ENCODE assay signal across 9 mouse cellular contexts in genomic region chr16:95342030-95342429, GRCm38 (mm10).
DNase-seq lines count a peak whose midpoint lies in the region; ATAC-seq lines count a peak whose summit lies in the region.
"Had no signal": no experiment of that assay in that cellular context is flagged by ENCODE, and none has a peak within 500 bp of the region (broad histone marks: within the 10 kb centered on the region; RNA-seq: fewer than 3 reads in every experiment).

No protein-coding gene starts in this region.

- peak overlapping the region; percentile 47; the same call in 1 of the 2 replicates for H3K4me2 ChIP-seq in embryonic facial prominence, embryonic 13.5 days
- 0 out of 2 replicates have a peak overlapping the region, but pooled peaks have one; percentile 49 for H3K4me2 ChIP-seq in intestine, embryonic 15.5 days (replicated peaks)
- no peak overlapping the region for H3K4me2 ChIP-seq in intestine, embryonic 16.5 days (ENCODE audit: low read depth, low read length)

- WGBS in embryonic facial prominence, embryonic 13.5 days = 70% methylated on average over 8 of the region's 8 CpGs
- 68% methylated on average over 8 of the region's 8 CpGs for WGBS in embryonic facial prominence, embryonic 10.5 days
- 73% methylated on average over 8 of the region's 8 CpGs for WGBS in intestine, embryonic 15.5 days
- 71% methylated on average over 8 of the region's 8 CpGs for WGBS in intestine, embryonic 16.5 days

- DNase-seq in embryonic facial prominence, embryonic 10.5 days (ENCODE audit: low spot score) = no peak
- DNase-seq in CD4-positive, CD25-positive, alpha-beta regulatory T cell, adult 2 months (ENCODE audit: low read depth, low spot score) = peak; percentile 61
- DNase-seq in induced T-regulatory cell, adult 2 months (ENCODE audit: low read depth) = peak; percentile 70
- DNase-seq in cerebellum, adult 18-20 months = no peak
- no peak for DNase-seq in left cerebral cortex, adult 8-10 months (ENCODE audit: low spot score in 2 of 2)

- no peaks in the 10 kb centered on the region for H3K9me3 ChIP-seq in embryonic facial prominence, embryonic 13.5 days
- H3K9me3 ChIP-seq in embryonic facial prominence, embryonic 10.5 days = no peaks in the 10 kb centered on the region
- H3K9me3 ChIP-seq in intestine, embryonic 15.5 days = no peaks in the 10 kb centered on the region
- no peaks in the 10 kb centered on the region for H3K9me3 ChIP-seq in intestine, embryonic 16.5 days (ENCODE audit: control insufficient read depth, low read length)
- H3K9me3 ChIP-seq: midbrain, embryonic 13.5 days had no signal

- no peak overlapping the region for H3K4me3 ChIP-seq in embryonic facial prominence, embryonic 13.5 days
- no peak overlapping the region for H3K4me3 ChIP-seq in embryonic facial prominence, embryonic 10.5 days
- no peak overlapping the region for H3K4me3 ChIP-seq in intestine, embryonic 15.5 days (replicated peaks)
- no peak overlapping the region for H3K4me3 ChIP-seq in intestine, embryonic 16.5 days (ENCODE audit: low read length)

- H3K4me1 ChIP-seq in embryonic facial prominence, embryonic 13.5 days = peaks cover 19% of the 10 kb centered on the region
- peaks cover 19% of the 10 kb centered on the region for H3K4me1 ChIP-seq in embryonic facial prominence, embryonic 10.5 days
- H3K4me1 ChIP-seq in intestine, embryonic 15.5 days (replicated peaks) = peaks cover 8% of the 10 kb centered on the region; the same call in 1 of the 2 replicates
- H3K4me1 ChIP-seq in intestine, embryonic 16.5 days (ENCODE audit: control insufficient read depth, insufficient read depth, low read length) = no peaks in the 10 kb centered on the region; the same call in 1 of the 2 replicates

- ATAC-seq in embryonic facial prominence, embryonic 13.5 days (ENCODE audit: insufficient number of reproducible peaks, insufficient read depth, low FRiP score, low TSS enrichment, low read depth) = no peak
- 0 out of 2 replicates have a peak, but pooled peaks have one; percentile 9 for ATAC-seq in intestine, embryonic 15.5 days
- ATAC-seq in intestine, embryonic 16.5 days = no peak

- H3K27me3 ChIP-seq in embryonic facial prominence, embryonic 13.5 days = peaks cover 15% of the 10 kb centered on the region
- peaks cover 28% of the 10 kb centered on the region for H3K27me3 ChIP-seq in embryonic facial prominence, embryonic 10.5 days (replicated peaks; ENCODE audit: low read depth, poor library complexity, severe bottlenecking)
- H3K27me3 ChIP-seq in intestine, embryonic 15.5 days (replicated peaks) = no peaks in the 10 kb centered on the region
- H3K27me3 ChIP-seq in intestine, embryonic 16.5 days (replicated peaks; ENCODE audit: control insufficient read depth, insufficient read depth, low read length) = no peaks in the 10 kb centered on the region

- H3K9ac ChIP-seq in embryonic facial prominence, embryonic 13.5 days = no peak overlapping the region
- H3K9ac ChIP-seq in intestine, embryonic 15.5 days = no peak overlapping the region
- H3K9ac ChIP-seq in intestine, embryonic 16.5 days (ENCODE audit: low read depth, low read length) = no peak overlapping the region

- H3K36me3 ChIP-seq in embryonic facial prominence, embryonic 13.5 days = no peaks in the 10 kb centered on the region
- H3K36me3 ChIP-seq in embryonic facial prominence, embryonic 10.5 days (replicated peaks) = no peaks in the 10 kb centered on the region
- H3K36me3 ChIP-seq in intestine, embryonic 15.5 days = no peaks in the 10 kb centered on the region
- no peaks in the 10 kb centered on the region for H3K36me3 ChIP-seq in intestine, embryonic 16.5 days (ENCODE audit: control insufficient read depth, insufficient read depth, low read length)
- H3K36me3 ChIP-seq: midbrain, embryonic 13.5 days had no signal

- no peak overlapping the region for H3K27ac ChIP-seq in embryonic facial prominence, embryonic 13.5 days
- H3K27ac ChIP-seq in embryonic facial prominence, embryonic 10.5 days (replicated peaks) = no peak overlapping the region
- H3K27ac ChIP-seq in intestine, embryonic 15.5 days = no peak overlapping the region
- no peak overlapping the region for H3K27ac ChIP-seq in intestine, embryonic 16.5 days (ENCODE audit: low read length)
- H3K27ac ChIP-seq: midbrain, embryonic 13.5 days had no signal

Comparison
In these comparisons a context has a peak if more than half of its experiments do, and no peak if none do; other contexts are left out.
1. DNase-seq: peak in CD4-positive, CD25-positive, alpha-beta regulatory T cell, adult 2 months (single experiment) and induced T-regulatory cell, adult 2 months (single experiment); none in embryonic facial prominence, embryonic 10.5 days (single experiment), cerebellum, adult 18-20 months (0 of 2) and left cerebral cortex, adult 8-10 months (0 of 2).